Mouse (Mus musculus): ENCODE measurements around the gene Strbp. TPM values are rescaled to one million over a fixed set of nuclear protein-coding genes. Genes with fewer than 3 reads are reported as not detected.

The Strbp gene
- total RNA-seq, 2 experiments from 2014 or later: 13.5 to 15.8 TPM

- ATAC-seq (ENCODE audit: poor library complexity, severe bottlenecking): peak; percentile 99
Measured at GRCm38 (mm10) chr2:37442611-37443591, 260.8 kb downstream of the Strbp start, which contains the start of the genes Zbtb26, Zbtb6 and Rabgap1. Gene Zbtb26 (minus strand): TSS chr2:37443135. Gene Zbtb6 (minus strand): TSS chr2:37443171. Gene Rabgap1 (plus strand): TSS chr2:37443279.

Other genes starting within 250 kb of the Strbp start
- 0.69 and 1.7 TPM in 2 replicates for gene Gpr21, start 187.5 kb downstream of the Strbp start, total RNA-seq (2015)
- 0.84 and 1.4 TPM in 2 replicates for gene Gpr21, start 187.5 kb downstream of the Strbp start, total RNA-seq (2017)
- not detected in 2 replicates for gene Crb2, start 72.4 kb upstream of the Strbp start, total RNA-seq (2015)
- not detected in 2 replicates for gene Crb2, start 72.4 kb upstream of the Strbp start, total RNA-seq (2017)

Data from megakaryocyte, adult 5-6 weeks (primary cell).